Mouse (Mus musculus): Measurements from ENCODE around the gene Stx5a.
A peak's percentile ranks its signal among the peaks of the same experiment; 100 is the strongest.

Gene Stx5a

DNA sequence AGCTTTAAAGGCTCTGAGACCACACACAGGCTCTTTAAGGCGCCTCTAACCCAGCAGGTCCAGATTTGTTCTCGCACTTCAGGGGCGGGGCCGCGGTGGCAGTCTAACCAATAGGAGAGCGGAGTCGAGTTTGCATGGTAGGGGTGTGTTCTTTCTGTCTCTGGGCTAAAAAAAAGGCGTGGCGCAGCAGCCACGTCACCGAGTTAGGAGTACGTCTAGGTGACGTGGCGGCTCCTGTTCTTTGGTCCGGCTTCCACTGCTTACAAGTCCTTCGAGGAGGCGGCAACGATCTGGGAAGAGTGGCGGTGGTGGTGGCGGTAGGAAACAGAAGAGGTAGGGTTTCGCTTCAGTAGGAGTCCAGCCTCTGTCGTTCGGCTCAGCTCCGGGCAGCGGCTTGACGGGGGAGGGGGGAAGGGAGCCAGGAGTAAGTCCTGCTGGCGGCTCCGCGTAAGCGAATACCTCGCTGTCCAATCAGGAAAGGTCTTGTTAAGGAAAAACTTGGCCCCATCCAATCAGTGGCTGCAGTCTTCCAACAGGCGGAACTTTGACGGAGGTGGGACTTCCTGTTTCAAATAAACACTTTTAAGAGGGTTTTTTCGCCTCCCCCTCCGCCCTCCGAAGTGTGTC is at the start of gene Stx5a:
TSS of gene Stx5a (plus strand) at position 171 of the 627 bp plus-strand sequence.
- peak; percentile 94 to 95 for DNase-seq (ENCODE audit: low spot score in 2 of 2)

DNA sequence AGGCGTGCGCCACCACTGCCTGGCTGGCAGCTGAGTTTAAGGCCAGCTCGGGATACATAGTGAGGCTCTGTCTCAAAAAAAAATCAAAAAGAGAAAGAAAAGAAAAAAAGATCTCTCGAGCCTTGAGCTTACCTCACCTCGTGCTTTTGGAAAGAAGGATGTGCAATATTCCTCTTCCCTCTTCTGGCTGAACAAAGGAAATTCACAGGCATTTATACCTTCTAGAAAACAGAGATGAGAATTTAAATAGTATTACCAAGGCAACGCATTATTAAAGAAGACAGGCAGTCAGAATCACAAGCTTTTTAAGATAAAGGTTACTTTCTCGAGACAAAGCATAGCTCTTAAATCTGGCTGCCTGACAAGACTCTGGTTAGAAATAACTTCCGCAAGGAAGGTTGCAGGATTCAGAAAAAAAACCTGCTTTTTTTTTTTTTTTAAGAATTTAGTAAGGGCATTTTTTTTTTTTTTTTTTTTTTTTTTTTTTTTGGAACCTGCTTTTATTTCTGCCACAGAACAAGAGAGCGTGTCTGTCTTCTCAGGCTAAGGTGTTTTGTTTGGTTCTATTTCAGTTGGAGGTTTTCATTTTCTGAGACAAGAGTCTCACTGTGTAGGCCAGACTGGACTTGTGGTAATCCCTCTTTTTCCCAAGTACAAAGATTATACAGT is 49.2 kb upstream of the Stx5a start:
- no peak for DNase-seq (ENCODE audit: low spot score in 2 of 2)

DNA sequence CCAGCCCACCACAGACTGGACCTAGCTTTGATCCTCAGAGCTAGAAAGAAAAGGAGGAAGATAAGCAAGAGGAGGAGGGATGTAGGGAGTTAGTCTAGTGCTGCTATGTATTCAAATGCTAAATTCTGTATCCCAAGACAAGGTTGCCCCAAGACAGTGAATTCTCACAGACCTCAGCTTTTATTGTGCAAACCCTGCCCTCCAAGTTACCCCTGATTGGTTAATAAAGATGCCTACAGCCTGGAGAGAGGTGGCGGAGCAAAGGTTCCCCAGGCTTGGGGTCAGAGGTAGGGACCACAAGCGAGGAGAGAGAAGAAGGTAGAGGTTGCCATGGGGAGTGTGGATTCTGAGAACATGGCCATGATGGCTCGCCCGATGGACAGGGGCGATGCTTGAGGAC is 48.5 kb upstream of the Stx5a start:
- no peak for DNase-seq (ENCODE audit: low spot score in 2 of 2)

DNA sequence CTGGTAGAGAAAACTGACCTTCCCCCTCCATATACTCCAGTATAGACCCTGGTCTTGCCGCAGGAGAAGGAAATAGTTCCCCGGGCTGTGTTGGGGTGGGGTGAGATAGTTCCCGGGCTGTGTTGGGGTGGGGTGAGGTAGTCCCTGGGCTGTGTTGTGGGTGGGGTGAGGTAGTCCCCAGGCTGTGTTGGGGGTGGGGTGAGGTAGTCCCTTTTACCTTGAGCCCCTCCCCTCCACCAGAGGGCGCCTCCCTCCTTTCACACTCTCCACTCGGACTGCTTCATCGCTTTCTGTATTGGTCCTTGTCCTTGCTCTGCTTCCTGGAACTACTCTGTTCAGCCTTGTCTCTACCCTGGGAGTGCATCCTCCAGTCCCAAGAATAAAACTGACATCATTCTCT is 45.9 kb upstream of the Stx5a start:
- DNase-seq (ENCODE audit: low spot score in 2 of 2), result no peak

DNA sequence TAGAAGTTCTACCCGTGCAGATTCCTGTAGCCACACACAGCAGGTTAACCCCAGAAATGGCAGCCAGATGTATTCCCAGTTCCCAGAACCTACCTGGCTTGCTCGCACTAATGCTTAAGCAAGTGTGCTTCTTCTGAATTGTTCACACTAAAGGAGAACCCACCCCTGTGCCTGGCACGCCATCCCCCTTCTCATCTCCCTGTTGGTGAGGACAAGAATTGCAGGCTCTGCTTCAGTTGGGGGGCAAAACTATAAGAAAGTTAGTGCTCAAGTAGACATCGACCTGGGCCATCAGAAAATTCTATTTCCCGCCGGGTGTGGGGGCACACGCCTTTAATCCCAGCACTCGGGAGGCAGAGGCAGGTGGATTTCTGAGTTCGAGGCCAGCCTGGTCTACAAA is 41.6 kb upstream of the Stx5a start:
- DNase-seq (ENCODE audit: low spot score in 2 of 2), result no peak

DNA sequence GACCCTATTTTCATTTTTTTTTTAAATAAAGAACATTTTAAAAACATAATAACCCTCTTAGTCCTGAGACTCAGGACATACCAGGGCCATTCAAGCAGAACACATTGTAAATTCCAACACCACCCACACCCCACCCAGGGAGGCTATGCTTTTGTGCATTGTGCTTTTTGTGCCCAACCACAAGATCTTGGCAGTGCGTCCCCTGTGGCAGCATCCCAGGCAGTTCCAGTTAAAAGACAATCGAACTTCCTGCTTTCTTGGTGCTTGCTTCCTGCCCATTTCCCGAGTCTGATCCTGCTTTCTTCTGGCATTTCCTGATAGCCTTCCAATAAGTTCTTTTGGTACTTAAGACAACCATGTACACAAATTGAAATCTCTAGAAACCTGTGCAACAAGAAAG is 38.8 kb upstream of the Stx5a start:
- no peak for DNase-seq (ENCODE audit: low spot score in 2 of 2)

DNA sequence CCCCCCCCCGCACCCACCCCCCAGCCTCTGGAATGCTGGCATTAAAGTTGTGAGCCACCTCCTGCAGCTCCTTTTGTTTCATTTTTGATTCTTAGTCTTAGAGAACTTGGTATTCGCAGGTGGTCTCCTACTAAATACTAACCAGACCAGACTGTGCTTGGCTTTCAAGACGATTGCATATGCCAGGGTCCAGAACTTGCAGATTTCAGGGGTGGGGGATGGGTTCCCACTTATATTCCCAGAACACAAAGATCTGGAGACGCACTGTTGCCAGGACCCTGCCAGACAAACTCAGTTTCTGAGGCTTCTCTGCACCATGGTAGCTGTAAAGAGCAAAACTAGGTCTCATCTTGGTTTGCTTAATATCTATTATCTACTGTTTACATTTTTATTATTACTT is 37.6 kb upstream of the Stx5a start:
- no peak for DNase-seq (ENCODE audit: low spot score in 2 of 2)

DNA sequence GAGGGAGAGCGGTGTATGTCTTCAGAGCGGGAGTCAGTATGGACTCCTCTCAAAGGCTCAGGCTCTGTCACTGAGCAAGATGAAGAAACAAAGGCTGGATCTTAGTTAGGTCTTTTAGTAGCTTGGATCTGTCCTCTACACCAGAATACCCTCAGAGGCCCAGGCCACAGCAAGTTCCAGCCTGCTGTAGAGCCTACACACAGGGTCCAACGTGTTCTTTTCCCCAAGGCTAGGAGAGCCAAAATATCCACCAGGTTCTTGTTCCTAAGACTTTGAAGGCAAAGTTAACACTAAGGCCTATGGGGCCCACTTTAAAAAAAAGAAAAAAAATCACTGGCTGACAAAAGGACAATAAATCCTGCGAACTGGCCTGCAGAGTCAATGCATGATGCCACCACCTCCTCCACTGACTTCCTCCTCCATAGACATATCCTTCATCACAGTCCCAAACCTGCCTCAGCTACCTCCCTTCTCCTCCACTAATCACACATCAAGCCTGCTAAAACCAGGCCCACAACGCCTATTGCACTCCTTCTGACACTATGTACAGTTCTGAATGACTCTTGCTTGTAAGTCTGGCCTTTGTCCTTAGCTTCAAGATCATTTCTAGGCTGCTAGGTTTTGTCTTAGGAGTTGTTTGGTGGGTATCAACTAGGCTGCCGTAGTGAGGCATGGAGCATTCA is 36.0 kb upstream of the Stx5a start:
- no peak for DNase-seq (ENCODE audit: low spot score in 2 of 2)

DNA sequence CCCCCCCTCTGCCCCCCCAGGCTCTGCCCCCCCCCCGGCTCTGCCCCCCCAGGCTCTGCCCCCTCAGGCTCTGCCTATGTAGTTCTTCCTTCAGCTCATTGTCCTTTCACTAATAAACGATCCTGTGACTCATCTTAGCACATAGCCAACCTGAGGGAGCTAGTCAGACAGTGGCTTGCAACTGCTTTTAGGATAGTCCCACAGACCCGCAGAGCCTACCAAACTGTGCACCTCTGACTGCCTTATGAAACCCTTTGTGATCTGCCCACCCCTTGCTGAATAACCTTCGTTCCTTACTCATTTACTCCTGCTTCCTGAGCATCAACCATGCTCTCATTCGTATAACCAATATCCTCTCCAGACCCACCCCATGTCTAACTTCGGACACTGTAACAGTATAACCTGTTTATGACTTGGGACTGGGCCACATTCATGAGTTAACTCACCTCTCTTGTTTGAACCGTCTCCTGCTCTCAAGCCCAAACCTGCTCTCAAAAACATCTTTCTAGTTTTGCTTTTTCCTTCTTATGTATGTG is 35.0 kb upstream of the Stx5a start:
- DNase-seq (ENCODE audit: low spot score in 2 of 2), result no peak

DNA sequence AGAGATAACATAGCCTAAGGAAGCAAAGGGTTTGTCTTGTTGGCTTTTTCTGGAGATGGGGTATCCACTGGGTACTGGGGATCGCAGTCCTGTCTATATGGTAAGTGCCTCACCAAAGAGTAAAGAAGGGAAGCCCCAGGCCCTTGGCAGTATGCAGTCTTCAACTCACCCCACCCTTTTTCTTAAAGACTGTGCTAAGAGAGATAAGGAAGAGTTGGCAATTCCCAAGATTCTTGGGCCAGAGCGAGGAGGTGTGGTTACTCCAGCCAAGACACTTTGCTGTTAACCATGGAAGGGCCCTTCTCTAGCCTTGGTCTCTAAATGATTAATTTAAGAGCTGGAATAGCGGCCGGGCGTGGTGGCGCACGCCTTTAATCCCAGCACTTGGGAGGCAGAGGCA is 34.3 kb upstream of the Stx5a start:
- no peak for DNase-seq (ENCODE audit: low spot score in 2 of 2)

DNA sequence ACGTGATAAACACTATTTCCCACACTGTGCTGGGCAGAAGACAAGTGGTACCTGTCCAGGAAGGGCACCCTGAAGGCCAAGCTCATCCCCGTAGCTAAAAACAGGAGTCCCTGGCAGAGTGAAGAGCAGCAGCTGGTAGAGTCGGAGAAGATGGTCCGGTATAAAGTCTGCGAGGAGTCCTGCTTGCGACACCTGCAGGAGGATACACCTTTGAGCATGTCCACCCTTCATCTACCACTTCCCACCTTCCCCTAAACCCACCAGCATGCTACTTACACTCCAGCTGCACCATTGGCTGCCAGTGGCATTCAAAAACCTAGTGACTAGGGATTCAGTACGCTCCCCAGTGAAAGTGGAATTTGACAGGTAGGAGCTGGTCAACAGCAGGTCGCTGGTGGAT is 32.3 kb upstream of the Stx5a start:
- DNase-seq (ENCODE audit: low spot score in 2 of 2), result no peak

DNA sequence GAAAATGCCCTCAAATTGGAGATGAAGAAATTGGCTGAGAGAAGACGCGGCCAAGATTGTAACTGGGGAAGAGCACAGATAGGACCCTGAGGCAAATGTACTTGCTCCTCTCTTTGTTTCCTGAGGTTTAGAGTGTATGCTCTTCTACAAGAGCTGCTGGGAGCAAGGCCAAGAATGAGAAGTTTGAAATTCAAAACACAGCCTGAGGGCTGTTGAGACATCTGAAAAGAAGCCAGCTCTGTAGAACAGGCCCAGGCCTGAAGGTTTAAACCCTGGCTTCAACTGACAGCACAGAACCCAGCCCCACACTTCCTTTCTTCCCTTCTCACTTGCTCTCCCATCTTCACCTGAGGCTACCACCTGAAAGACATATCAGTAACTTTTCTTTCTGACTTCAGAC is 31.2 kb upstream of the Stx5a start:
- DNase-seq (ENCODE audit: low spot score in 2 of 2), result no peak

DNA sequence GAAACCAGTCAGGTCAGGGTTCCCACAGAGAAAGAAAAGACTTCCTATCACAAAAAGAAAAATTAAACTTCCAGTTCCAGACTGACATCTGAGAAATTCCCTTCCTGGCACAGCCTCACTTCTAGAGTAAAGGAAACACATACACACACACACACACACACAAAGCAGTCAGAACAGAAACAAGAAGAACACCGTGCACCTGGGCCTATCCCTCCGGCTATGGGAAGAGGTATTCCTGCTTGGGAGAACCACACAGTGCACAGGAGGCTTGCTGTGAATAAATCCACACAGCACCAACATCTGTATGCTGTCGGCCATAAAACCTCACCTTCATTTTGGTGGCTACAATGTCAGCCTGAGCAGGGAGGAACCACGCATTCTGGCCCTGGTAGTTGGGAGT is 29.7 kb upstream of the Stx5a start:
- DNase-seq (ENCODE audit: low spot score in 2 of 2), result no peak

DNA sequence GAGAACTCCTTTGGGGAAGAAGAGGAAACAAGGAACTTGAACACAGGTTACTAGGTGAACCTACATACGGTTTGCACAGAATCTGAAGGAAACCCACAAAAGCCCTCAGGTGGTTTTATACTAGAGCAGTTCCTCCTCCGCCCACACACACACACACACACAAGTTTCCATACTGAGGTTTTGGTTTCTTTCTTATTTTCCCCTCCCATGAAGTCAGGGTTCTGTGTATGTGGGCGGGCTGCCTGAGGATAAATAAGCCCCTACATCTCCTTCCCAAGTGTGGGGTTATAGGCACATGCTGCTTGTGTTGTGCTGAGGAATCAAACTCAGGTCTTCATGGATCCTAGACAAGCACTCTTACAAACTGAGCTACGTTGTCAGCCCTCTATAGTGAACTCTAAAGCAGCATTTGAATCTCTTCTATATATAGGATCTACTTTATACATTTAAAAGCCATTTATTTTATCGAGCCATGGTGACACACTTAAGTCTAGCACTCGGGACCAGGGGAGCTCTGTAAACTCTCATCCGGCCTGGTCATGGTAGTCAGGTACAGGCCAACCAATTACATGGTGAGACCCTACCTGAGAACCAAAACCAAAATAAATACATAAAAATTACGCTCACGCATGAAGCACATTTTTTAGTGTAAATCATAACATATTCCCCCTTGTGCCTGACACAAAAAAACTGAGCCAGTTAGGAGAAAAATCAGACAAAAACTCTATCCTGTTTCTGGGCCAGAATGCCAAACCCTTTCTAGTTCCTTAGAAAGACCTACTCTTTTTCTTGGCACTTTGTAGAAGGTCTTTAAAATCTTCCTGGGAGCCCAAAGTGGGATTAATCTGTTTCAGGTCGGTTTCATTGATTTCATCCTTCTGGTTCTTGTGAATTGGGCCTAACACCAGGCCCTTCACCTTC is 29.0 kb upstream of the Stx5a start:
- DNase-seq (ENCODE audit: low spot score in 2 of 2), result no peak

DNA sequence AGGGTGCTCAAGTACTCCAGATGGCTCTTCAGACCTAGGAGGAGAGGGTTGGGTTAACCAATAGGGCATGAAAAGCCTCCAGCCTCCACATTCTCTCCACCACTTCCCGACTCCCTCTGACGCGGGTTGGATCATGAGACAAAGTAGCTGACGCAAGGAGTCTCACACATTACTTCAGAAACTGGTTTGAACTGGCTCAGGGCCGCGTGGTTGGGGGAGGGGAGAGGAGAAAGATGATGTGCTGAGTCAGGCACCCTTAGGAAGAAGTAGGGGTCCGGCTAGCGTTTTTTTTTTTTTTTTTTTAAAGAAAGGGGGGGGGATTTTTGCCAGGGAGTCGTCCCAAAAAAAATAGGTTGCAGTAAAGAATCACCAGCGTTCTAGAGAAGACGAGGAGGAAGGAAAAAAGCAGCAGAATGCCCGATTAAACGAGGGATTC is 28.3 kb upstream of the Stx5a start:
- peak; percentile 73 to 80 for DNase-seq (ENCODE audit: low spot score in 2 of 2)

DNA sequence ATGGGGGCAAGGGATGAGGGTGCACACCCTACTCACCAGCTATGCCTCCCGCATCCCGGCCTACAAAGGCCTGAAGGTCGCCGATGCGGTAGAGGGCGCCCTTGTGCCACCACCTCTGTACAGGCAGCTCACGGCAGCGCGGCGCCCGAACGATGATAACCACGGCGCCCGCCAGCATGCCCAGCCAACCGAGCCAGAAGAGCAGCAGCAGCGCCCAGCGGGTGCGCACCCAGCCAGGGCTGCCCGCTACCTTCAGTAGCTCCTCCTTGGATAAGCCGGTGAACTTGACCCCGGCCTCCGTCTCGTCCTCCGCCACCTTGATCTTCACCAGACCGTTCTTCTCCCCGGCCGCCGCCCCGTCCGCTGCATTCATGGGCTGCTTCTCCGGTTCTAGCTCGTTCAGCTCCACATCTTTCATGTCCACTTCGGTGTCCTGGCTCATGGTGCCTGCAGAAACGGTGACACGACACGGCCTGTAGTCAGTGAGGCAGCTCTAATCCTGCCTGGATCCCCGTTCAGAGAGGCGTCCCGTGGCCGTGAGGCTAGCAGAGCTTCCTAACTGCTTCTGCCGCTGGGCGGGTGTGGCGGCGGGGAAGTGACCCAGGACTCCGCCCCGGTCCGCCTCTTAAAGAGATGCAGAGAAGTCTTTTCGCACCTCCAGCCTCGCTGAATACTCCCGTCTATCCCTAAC is 27.8 kb upstream of the Stx5a start:
- peak; percentile 89 to 93 for DNase-seq (ENCODE audit: low spot score in 2 of 2)

DNA sequence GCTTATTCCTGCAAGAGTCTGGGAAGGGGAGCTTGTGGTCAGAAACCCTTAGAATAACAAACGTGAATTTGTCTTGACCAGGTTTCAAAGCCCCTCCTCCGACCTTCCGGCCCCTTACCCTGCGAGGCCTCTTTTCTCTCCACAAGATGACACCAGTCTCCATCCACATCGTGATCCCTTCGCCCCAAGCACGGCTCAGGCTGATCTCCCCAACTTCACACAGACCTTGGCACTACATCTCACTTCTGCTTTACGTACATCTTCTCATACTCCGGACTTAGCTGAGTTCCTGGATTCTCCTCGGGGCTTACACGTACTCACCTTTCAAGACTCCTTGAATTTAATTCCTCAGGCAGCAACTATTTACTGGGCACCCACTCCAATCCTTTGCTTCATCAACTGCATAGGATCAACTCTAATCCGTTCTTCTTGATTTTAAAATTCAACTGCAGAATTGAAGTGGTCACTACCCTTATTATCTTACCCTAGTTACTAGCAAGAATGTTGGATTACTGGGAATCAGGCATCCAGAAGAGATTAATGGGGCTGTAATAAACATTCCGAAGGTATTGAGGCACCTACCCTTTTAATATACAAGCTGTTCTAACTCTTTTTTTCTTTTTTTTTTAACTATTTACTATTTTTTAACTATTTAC is 27.1 kb upstream of the Stx5a start:
- no peak for DNase-seq (ENCODE audit: low spot score in 2 of 2)

DNA sequence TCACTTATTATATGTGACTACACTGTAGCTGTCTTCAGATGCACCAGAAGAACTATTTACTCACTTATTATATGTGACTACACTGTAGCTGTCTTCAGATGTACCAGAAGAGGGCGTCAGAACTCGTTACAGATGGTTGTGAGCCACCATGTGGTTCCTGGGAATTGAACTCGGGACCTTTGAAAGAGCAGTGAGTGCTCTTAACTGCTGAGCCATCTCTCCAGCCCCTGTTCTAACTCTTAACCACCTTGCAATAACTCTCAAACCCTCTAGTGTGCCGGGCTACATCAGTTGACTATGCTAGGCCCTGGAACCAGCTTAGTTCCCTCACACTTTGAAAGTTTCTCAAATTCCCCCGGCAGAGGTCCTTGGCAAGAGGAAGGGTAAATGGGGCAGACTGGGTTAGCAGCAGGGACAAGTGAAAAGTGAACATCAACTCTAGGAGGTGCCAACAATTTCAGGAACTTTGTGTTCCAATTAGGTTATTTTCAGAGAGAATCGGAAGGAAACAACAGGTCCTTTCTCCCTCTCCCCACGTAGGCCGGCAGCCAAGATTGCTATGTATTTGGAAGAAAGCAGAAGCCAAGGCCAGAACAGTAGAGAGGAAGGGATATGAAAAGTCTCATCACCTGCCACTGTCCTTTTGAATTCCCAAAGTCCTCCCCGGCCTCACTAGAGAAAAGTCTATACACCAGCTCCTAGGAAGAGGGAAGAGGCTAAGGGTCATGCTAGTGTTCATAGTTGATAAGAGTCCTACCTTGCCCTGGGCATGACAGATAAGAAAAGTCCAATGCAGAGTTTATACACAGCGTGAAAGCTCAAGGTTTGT is 26.3 kb upstream of the Stx5a start:
- DNase-seq (ENCODE audit: low spot score in 2 of 2), result no peak

DNA sequence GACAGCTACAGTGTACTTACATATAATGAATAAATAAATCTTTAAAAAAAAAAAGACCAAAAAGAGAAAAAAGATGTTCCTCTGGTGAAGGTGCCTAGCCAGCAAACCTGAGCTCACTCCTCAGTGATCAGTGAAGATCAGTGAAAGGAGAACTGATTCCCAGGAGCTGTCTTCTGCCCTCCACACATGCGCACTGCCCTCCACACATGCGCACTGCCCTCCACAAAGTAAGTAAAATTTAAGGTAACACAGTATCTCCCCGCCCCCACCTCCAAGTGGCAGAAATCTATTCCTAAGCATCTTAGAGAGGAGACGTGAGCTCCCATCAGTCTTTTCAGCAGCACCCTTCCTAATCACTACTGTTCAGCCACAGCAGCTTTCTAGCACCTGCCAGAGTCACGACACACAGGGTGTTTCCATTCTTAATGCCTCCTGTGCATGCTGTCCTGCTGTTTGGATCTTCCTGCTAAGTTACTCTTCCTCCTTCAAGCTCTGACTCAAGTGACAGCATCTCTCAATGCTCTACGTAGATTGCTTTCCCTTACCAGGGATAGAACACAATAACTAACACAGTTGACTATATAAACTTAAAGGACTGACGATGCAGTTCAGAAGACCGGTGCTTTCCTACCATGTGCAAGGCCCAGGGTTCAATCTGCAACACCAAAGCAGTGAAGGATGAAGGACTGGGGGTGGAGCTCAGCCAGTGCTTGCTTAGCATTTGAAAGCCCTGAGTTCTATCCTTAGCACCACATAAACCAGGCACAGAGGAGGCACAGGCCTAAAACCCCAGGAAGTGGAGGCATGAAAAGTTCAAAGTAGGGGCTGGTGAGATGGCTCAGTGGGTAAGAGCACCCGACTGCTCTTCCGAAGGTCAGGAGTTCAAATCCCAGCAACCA is 25.1 kb upstream of the Stx5a start:
- no peak for DNase-seq (ENCODE audit: low spot score in 2 of 2)

Measured in frontal cortex, postnatal 10 days (tissue).